19 mouse cellular contexts compared by ENCODE assay signal in the genomic region with DNA sequence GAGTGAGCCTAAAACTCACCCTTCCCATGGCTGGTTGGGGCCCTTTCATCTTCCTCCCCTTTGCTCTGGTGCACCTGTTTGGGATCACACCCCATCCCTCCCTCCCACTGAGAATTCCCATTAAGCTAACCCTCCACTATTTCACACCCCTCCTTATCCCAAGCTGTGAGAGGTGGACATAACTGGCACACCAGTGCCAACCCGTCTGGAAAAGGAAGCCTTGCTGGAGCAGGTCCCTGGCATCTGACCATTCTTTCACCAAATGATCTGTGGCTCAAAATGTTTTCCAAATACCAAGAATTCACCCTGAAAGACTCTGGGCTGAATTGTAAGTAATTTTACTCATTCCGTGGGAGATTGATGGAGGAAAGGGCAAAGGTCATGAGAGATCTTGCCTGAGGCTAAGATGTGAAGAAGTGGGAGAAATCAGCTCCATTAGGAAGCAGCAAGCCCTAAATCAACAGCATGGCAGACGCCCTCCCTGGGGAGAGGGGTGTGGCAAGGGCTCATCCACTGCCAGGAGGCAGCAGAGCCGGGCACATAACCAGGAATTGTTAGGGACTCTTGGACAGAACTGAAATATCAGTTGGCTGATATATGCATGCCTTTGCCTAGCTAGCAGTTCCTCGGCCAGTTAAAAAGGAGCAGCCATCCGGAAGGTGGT. TPM values are rescaled to one million over a fixed set of nuclear protein-coding genes. Genes with fewer than 3 reads are reported as not detected.
A peak's percentile ranks its signal among the peaks of the same experiment; 100 is the strongest.
DNase-seq lines count a peak whose midpoint lies in the region; ATAC-seq and TF ChIP-seq lines count a peak whose summit lies in the region.
"Had no signal": no experiment of that assay in that cellular context is flagged by ENCODE, and none has a peak within 500 bp of the region (broad histone marks: within the 10 kb centered on the region; RNA-seq: fewer than 3 reads in every experiment).

No protein-coding gene starts in this region.

- no peaks in the 10 kb centered on the region for H3K9me3 ChIP-seq in midbrain, postnatal 0 days (ENCODE audit: low read length)
- no peaks in the 10 kb centered on the region for H3K9me3 ChIP-seq in midbrain, embryonic 13.5 days
- H3K9me3 ChIP-seq: G1E had no signal

- no peak overlapping the region for H3K4me3 ChIP-seq in midbrain, postnatal 0 days (ENCODE audit: low read depth, low read length)
- H3K4me3 ChIP-seq in midbrain, embryonic 13.5 days (replicated peaks): no peak overlapping the region
- H3K4me3 ChIP-seq: erythroblast, embryonic 14.5 days had no signal

- no peaks in the 10 kb centered on the region for H3K4me1 ChIP-seq in midbrain, postnatal 0 days (ENCODE audit: insufficient read depth, low read length)
- peaks cover 12% of the 10 kb centered on the region; the same call in 1 of the 2 replicates for H3K4me1 ChIP-seq in midbrain, embryonic 13.5 days (replicated peaks)

- no peak for TF ChIP-seq CTCF in midbrain, postnatal 0 days (IDR thresholded peaks at IDR 0.05)

- no peak overlapping the region for H3K4me2 ChIP-seq in midbrain, postnatal 0 days (ENCODE audit: low read depth, low read length, poor library complexity, severe bottlenecking)
- no peak overlapping the region for H3K4me2 ChIP-seq in midbrain, embryonic 13.5 days (replicated peaks)

- no peaks in the 10 kb centered on the region for H3K27me3 ChIP-seq in midbrain, postnatal 0 days (ENCODE audit: insufficient read depth, low read length)
- no peaks in the 10 kb centered on the region for H3K27me3 ChIP-seq in midbrain, embryonic 13.5 days

- ATAC-seq in midbrain, postnatal 0 days (ENCODE audit: low FRiP score): no peak
- ATAC-seq in midbrain, embryonic 13.5 days: no peak
- ATAC-seq: lung, postnatal 0 days had no signal

- H3K36me3 ChIP-seq in midbrain, postnatal 0 days (ENCODE audit: insufficient read depth, low read length): no peaks in the 10 kb centered on the region
- no peaks in the 10 kb centered on the region for H3K36me3 ChIP-seq in midbrain, embryonic 13.5 days
- H3K36me3 ChIP-seq: G1E had no signal

- DNase-seq in adrenal gland, postnatal 25 days: peak; percentile 30
- DNase-seq in adrenal gland, adult 18-20 months (ENCODE audit: low spot score in 2 of 2): no peak
- DNase-seq in midbrain, postnatal 0 days (ENCODE audit: low spot score): peak; percentile 68
- DNase-seq in cerebellum, postnatal 14 days: peak; percentile 77 to 85
- DNase-seq in layer of hippocampus, postnatal 10 days (ENCODE audit: low spot score in 2 of 2): no peak
- no peak for DNase-seq in spleen, postnatal 14 days (ENCODE audit: low spot score in 2 of 2)
- DNase-seq in lung, postnatal 10 days: no peak
- DNase-seq: liver; midbrain, embryonic 14.5 days; right cerebral cortex, adult 18-20 months had no signal

- H3K27ac ChIP-seq in midbrain, postnatal 0 days (ENCODE audit: low read depth, low read length): no peak overlapping the region
- no peak overlapping the region for H3K27ac ChIP-seq in midbrain, embryonic 13.5 days

- no peak overlapping the region for H3K9ac ChIP-seq in midbrain, postnatal 0 days (replicated peaks; ENCODE audit: low read length, poor library complexity, severe bottlenecking)
- no peak overlapping the region for H3K9ac ChIP-seq in midbrain, embryonic 13.5 days (replicated peaks)

- WGBS in midbrain, postnatal 0 days: 60% methylated on average over 6 of the region's 6 CpGs
- 54% methylated on average over 6 of the region's 6 CpGs for WGBS in midbrain, embryonic 13.5 days

RNA-seq across cellular contexts. Expression of gene Gcgr, which starts 17.6 kb away (rescaled TPM):
- 1.0 and 3.5 TPM in 2 replicates for total RNA-seq in adrenal gland, postnatal 25 days (2021)
- 1 to 10 TPM in 1 of 2 experiments, under 1 TPM in 1; 0.96 to 3.0 TPM for total RNA-seq in adrenal gland, adult 18-20 months (2021)
- total RNA-seq in midbrain, postnatal 0 days (2014; rRNA removed): 0.60 TPM in 1 of 2 replicates, not detected in the other
- 0.17 and 0.21 TPM in 2 replicates for polyA plus RNA-seq in midbrain, postnatal 0 days (2015; fragmentation: Nextera tagmentation; extraction: Ambion mirVana)
- 0.20 and 0.32 TPM in 2 replicates for polyA plus RNA-seq in midbrain, embryonic 13.5 days (2015; fragmentation: Nextera tagmentation; extraction: Ambion mirVana)
- total RNA-seq in layer of hippocampus, postnatal 10 days (2021): under 1 TPM in 1 of 2 experiments, not detected in 1; 0.18 TPM
- total RNA-seq: G1E; granulocyte monocyte progenitor cell, adult 5-6 weeks had no signal
- polyA plus RNA-seq: C2C12, G1E had no signal

RNA-seq across cellular contexts. Expression of gene Slc25a10, which starts 21.3 kb away (rescaled TPM):
- 102 and 151 TPM in 2 replicates for total RNA-seq in adrenal gland, postnatal 25 days (2021)
- 100 to 1,000 TPM in 1 of 2 experiments, 10 to 100 TPM in 1; 97.2 to 106 TPM for total RNA-seq in adrenal gland, adult 18-20 months (2021)
- 28.4 and 30.1 TPM in 2 replicates for total RNA-seq in midbrain, postnatal 0 days (2014; rRNA removed)
- 19.8 and 21.4 TPM in 2 replicates for polyA plus RNA-seq in midbrain, postnatal 0 days (2015; fragmentation: Nextera tagmentation; extraction: Ambion mirVana)
- 28.2 and 29.2 TPM in 2 replicates for polyA plus RNA-seq in midbrain, embryonic 13.5 days (2015; fragmentation: Nextera tagmentation; extraction: Ambion mirVana)
- total RNA-seq in layer of hippocampus, postnatal 10 days (2021): 10 to 100 TPM; 24.5 to 25.8 TPM

RNA-seq across cellular contexts. Expression of gene Mrpl12, which starts 28.5 kb away (rescaled TPM):
- total RNA-seq in adrenal gland, postnatal 25 days (2021): 96.3 and 104 TPM in 2 replicates
- total RNA-seq in adrenal gland, adult 18-20 months (2021): 100 to 1,000 TPM; 104 to 140 TPM
- 39.2 and 42.7 TPM in 2 replicates for total RNA-seq in midbrain, postnatal 0 days (2014; rRNA removed)
- polyA plus RNA-seq in midbrain, postnatal 0 days (2015; fragmentation: Nextera tagmentation; extraction: Ambion mirVana): 147 TPM in 2 replicates
- 111 and 113 TPM in 2 replicates for polyA plus RNA-seq in midbrain, embryonic 13.5 days (2015; fragmentation: Nextera tagmentation; extraction: Ambion mirVana)
- 10 to 100 TPM; 76.4 to 82.3 TPM for total RNA-seq in layer of hippocampus, postnatal 10 days (2021)

RNA-seq across cellular contexts. Expression of gene Mcrip1, which starts 36.6 kb away (rescaled TPM):
- 67.5 and 75.4 TPM in 2 replicates for total RNA-seq in adrenal gland, postnatal 25 days (2021)
- total RNA-seq in adrenal gland, adult 18-20 months (2021): 10 to 100 TPM; 46.6 to 57.8 TPM
- total RNA-seq in midbrain, postnatal 0 days (2014; rRNA removed): 132 and 138 TPM in 2 replicates
- polyA plus RNA-seq in midbrain, postnatal 0 days (2015; fragmentation: Nextera tagmentation; extraction: Ambion mirVana): 243 and 270 TPM in 2 replicates
- 240 and 242 TPM in 2 replicates for polyA plus RNA-seq in midbrain, embryonic 13.5 days (2015; fragmentation: Nextera tagmentation; extraction: Ambion mirVana)
- total RNA-seq in layer of hippocampus, postnatal 10 days (2021): 100 to 1,000 TPM in 1 of 2 experiments, 10 to 100 TPM in 1; 95.4 to 107 TPM

RNA-seq across cellular contexts. Expression of gene Ppp1r27, which starts 38.0 kb away (rescaled TPM):
- 1.4 TPM in 1 of 2 replicates, not detected in the other for total RNA-seq in adrenal gland, postnatal 25 days (2021)
- total RNA-seq in adrenal gland, adult 18-20 months (2021): 1 to 10 TPM in 1 of 2 experiments, under 1 TPM in 1; 0.42 to 1.1 TPM
- total RNA-seq in midbrain, postnatal 0 days (2014; rRNA removed): not detected in 2 replicates
- polyA plus RNA-seq in midbrain, postnatal 0 days (2015; fragmentation: Nextera tagmentation; extraction: Ambion mirVana): not detected in 2 replicates
- polyA plus RNA-seq in midbrain, embryonic 13.5 days (2015; fragmentation: Nextera tagmentation; extraction: Ambion mirVana): not detected in 2 replicates
- total RNA-seq in layer of hippocampus, postnatal 10 days (2021): not detected
- total RNA-seq: G1E; granulocyte monocyte progenitor cell, adult 5-6 weeks; neutrophil, adult 5-6 weeks had no signal
- polyA plus RNA-seq: cortical plate, adult 2 months; erythroblast, embryonic 14.5 days; frontal cortex, adult 2 months; G1E; lung, postnatal 0 days; midbrain, embryonic 14.5 days had no signal

Comparison
In these comparisons a context has a peak if more than half of its experiments do, and no peak if none do; other contexts are left out.
1. DNase-seq: peak in adrenal gland, postnatal 25 days (single experiment), midbrain, postnatal 0 days (single experiment) and cerebellum, postnatal 14 days (2 of 2); none in adrenal gland, adult 18-20 months (0 of 2), layer of hippocampus, postnatal 10 days (0 of 2), spleen, postnatal 14 days (0 of 2) and lung, postnatal 10 days (single experiment).